Mouse (Mus musculus): ENCODE data around the gene Elof1.

GRCm38 (mm10) chr9:22108194-22108593, 8.8 kb downstream of the Elof1 start:
- TF ChIP-seq CTCF (IDR thresholded peaks at IDR 0.05; ENCODE audit: insufficient read depth, low read length) (no peak), POLR2A (IDR thresholded peaks at IDR 0.05; ENCODE audit: borderline replicate concordance, extremely low read depth, low read depth, low read length) (no peak)

All from lung, adult 2 months (tissue).